Mouse (Mus musculus) layer of hippocampus, postnatal 36 days (tissue): ENCODE results near the gene Nck2. TPM values are rescaled to one million over a fixed set of nuclear protein-coding genes. Genes with fewer than 3 reads are reported as not detected.

Experiments
- DNase-seq, 2 experiments: peaks; one replicate each; pipeline ENCODE4 v3.0.0; 2022
- total RNA-seq, 2 experiments: library from RNA; stranded (reverse); gene quantifications; 2 replicates each; pipeline ENCODE4 v1.2.3; 2021

Gene Nck2
- total RNA-seq, 2 experiments from 2014 or later, result 56.6 to 58.1 TPM

GRCm38 (mm10) chr1:43574793-43575304, 130.5 kb downstream of the Nck2 start:
- DNase-seq, result no peak

GRCm38 (mm10) chr1:43577371-43577770, 133.0 kb downstream of the Nck2 start:
- DNase-seq, result no peak

- DNase-seq, result no peak
These were observed 139.2 kb downstream of the Nck2 start for GRCm38 (mm10) chr1:43583564-43583963.

DNA sequence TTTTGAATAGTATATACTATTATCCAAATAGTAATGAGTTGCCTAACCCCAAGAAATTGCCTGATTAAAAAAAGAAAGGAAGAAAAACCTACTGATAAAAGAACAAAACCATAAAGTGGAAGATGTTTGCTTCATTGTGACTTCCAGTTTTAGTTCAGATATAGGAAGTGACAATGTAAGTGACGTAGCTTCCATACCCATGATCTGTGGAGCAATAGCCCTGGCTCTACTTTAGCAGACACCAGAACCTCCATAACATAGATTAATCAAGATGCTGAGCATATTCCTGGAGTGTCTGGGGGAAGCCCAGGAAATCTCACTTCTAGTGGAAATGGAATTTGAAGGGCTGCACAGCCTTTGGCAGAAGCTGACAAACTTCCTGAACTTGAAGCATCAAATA, 144.6 kb downstream of the Nck2 start:
- DNase-seq, result no peak

DNA sequence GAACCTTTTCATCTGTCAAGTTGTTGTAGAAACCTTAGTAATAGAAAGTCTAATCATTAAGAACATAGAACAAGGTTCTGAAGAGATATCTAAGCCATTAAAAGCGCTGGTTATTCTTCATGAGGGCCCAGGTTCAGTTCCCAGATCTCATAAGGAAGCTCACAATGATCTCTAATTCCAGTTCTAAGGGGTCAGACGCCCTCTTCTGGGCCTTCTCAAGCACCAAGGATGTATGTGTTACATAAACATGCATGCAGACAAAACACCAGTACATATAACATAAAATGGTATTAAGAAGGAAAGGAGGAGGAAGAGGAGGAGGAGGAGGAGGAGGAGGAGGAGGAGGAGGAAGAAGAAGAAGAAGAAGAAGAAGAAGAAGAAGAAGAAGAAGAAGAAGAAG, 145.5 kb downstream of the Nck2 start:
- DNase-seq, result no peak

- no peak for DNase-seq
These were observed 146.3 kb downstream of the Nck2 start for GRCm38 (mm10) chr1:43590727-43591126.

- no peak for DNase-seq
These were observed 148.7 kb downstream of the Nck2 start for GRCm38 (mm10) chr1:43593069-43593468.

- no peak for DNase-seq
These were observed 150.4 kb downstream of the Nck2 start for GRCm38 (mm10) chr1:43594738-43595137.

- DNase-seq, result no peak
These were observed 153.4 kb downstream of the Nck2 start for GRCm38 (mm10) chr1:43597731-43598130.

DNA sequence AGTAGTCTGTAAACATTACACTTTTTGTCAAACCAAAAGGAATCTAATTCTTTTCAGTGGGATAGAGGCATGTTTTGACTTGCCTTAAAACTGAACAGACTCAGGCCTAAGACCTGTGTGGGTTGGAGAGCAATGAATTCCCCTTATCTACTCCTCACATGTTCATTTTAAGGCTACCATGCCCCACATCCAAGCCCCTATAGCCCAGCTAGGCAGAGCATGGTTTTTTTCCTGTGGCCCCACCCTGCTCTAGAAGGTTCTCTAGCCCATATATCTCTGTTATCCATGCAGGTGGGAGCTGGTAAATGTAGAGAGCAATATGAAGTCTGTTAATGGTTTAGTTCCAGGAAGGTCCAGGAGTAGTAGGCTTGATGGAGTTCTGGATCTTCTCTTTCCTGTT, 155.1 kb downstream of the Nck2 start:
- no peak for DNase-seq

- no peak for DNase-seq
These were observed 156.7 kb downstream of the Nck2 start for GRCm38 (mm10) chr1:43601054-43601453.

DNA sequence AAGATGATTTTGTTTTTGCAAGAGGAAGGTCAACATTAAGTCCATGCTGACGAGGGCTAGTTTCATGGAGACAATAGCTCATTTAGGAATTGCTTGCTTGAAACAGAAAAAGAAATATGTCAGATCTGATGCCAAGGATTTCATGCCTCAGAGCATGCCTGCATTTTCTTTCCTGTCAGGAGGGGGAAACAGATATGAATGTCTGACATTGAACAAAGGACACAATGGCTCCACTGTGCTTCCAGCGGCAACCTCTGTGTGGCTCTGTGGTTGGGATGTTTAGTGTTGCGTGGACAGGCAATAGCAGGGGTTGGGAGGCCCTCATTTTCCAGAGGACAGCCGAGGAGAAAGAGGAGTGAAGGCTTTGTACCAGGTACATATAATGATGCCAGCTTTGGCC, 171.6 kb downstream of the Nck2 start:
- no peak for DNase-seq

Other genes with a start within 250 kb of the Nck2 start
- gene Fhl2, start 247.6 kb upstream of the Nck2 start, total RNA-seq, result 10 to 100 TPM; 32.0 to 32.6 TPM